Mouse (Mus musculus): ENCODE results near the gene Egln3. TPM values are rescaled to one million over a fixed set of nuclear protein-coding genes. Genes with fewer than 3 reads are reported as not detected.

The Egln3 gene
- total RNA-seq, 2 experiments from 2014 or later: 2.6 to 13.6 TPM

DNA sequence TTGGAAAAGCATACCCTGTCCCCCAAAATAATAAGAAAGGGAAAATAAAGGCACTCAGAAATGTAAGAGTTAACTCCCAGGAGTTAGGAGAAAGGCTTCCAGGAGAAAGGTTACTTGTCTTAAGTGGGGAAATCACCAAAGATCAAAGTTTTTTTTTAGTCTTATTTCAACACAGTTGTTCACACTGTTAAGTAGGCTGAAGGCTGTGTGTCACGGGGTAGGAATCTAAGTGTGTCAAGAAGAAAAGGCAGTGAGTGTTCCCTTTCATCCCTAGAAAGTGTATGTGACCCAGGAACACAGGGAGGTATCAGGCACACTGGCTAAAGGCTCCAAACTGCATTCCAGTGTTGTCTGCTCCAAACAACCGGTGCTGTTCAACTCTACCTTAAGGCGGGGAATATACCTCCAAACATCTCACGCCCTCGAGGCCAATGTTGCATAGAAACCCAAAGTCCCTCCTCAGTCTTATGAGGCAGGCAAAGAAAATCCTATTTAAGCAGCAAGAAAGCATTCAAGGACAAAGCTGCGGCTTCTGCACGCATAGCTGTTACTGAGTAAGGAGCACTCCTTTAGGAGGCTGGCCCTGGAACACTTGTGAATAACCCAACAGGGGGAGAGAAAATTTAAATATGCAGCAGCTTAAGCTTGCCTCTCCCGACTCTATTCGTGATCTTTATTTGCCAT lies 39.5 kb downstream of the Egln3 start:
- no peak for ATAC-seq (replicated peaks; ENCODE audit: low FRiP score, poor library complexity, severe bottlenecking)

DNA sequence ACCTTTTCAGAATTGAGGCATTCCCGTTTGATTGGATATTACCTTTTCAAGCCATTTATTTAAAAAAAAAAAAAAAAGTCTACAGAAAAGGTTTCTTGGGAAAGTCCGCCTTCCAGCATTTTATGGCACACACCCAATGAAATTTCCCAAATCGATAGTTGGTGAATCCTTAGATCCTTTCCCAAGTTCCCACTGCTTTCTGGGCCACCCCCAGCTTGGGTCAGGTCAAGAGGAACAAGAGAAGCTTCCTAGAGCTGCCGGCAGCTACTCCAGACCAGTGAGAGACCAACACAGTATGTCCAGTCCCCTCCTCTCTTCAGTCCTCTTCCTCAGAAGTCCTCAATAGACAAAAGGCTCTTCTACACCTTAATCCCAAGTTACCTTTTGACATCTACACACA lies 40.5 kb downstream of the Egln3 start:
- ATAC-seq (replicated peaks; ENCODE audit: low FRiP score, poor library complexity, severe bottlenecking): no peak

DNA sequence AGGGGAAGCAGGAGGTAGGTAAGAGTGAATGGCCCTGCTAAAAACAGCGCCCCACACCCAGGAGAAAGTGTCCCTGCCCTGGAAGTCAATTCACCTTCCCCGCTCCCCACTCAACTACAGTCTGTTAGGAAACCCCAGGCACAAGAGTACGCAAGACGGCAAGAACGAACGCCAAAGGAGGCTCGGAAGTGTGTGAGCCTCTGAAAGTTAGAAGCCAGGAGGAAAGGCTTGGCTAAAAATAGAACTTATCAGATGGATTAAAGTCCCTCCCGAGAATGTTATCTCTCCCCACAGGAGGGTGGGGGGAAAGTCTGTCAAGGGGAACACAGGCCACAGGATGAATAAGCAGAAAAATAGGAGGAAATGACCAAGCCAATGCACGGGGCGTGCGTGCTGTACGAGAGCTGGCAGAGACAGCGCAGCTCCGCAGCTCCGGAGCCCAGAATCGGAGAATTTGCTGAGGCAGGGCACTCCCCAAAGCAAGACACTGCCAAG lies 41.0 kb downstream of the Egln3 start:
- ATAC-seq (replicated peaks; ENCODE audit: low FRiP score, poor library complexity, severe bottlenecking): no peak; the same call in 1 of the 2 replicates

DNA sequence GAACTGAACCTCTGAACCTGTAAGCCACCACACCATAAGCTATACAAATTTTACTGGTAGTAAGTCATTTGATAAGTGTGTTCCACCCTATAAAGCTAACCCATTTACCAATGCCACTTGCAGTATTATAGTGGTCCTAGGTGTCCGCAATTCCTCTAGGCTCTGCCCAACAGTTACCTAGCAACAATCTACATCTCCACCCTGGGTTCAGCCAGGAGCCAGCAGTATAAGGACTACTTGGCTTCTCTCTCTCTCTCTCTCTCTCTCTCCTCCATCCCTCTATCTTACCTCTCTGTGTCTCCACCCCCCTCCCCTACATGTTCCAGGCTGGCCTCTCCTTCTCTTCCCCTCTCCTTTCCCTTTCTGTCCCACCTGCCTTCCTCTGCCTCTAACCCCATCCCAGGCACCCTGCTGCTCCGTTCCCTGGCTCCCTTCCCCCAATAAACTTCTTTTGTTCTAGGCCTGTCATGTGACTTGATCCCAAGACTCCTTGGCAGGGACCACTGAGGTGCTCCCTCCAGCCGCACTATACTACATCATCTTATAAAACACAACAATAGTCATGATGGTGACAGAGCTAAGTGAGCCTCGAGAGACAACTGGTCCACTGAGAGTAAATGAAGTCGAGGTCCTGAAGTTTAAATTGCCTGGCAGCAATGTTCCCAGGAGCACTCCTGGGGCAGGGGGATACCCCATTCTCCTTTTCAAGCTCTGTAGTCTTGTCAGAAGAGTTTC lies 42.0 kb downstream of the Egln3 start:
- ATAC-seq (replicated peaks; ENCODE audit: low FRiP score, poor library complexity, severe bottlenecking): no peak

DNA sequence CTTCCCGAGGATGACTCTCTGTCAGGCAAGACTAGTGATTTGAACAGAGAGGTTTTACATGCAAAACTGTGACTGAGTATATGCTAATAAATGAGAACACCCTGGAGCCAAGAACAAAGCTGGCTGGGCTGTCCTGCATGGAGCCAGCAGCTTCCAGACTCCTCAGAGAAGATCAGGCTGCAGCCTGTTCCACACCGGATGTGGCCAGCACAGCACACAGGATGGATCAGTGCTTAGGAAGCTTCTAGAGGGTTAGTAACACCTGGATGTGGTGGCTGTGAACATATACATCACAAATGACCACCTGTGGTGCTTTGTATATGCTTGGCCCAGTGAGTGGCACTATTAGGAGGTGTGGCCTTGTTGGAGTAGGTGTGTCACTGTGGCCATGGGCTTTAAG lies 43.4 kb downstream of the Egln3 start:
- ATAC-seq (replicated peaks; ENCODE audit: low FRiP score, poor library complexity, severe bottlenecking): no peak

DNA sequence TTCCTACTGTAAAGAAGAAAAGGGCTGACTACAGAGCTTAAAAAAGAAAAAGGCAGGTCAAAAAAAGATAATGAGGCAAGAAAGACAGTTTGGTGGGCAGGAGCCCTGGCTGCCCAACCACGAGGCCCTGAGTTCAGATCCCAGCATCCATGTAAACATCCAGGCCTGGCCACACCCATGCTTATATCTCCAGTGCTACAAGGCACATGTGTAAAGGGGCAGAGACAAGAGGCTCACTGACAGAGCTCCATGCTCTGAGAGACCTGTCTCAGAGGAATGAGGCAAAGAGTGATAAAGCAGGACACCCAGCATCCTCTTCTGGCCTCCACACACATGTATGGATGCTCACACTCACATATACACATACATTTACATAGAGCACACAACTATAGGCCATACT lies 48.9 kb downstream of the Egln3 start:
- ATAC-seq (replicated peaks; ENCODE audit: low FRiP score, poor library complexity, severe bottlenecking): no peak

DNA sequence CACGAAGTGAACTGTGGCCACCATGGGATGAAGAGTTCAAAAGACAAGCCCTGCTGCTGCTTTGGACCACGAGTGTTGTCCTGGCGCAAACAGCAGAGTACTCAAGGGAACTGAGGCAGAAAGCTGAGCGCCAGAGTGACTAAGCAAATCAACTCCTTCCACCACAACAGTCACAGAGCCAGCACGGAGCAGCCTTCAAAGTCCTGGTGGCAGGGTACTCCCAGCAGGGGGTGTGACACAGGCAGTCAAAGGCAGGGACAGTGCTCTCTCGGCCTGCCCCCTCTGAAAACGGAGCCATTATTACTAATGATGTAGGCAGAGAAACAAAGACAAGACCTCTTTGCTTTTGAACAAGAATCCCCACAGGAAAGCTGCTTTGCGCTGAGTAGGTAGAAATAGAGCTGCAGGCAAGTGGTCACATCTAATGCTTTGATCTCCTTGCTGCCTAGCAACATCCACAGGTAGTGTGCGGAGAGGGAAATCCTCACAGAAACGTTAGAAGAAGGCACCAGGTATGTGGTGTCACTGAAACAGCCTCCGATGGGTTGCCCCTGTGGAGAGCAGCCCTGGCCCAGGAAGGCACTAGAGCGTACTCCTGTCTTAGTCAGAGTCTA lies 56.6 kb downstream of the Egln3 start:
- ATAC-seq (replicated peaks; ENCODE audit: low FRiP score, poor library complexity, severe bottlenecking): no peak
